In genomic region chr9:25151611-25152241, GRCm38 (mm10) we compare ENCODE assay signal across 8 mouse cellular contexts. TPM values are rescaled to one million over a fixed set of nuclear protein-coding genes. Genes with fewer than 3 reads are reported as not detected.
DNase-seq lines count a peak whose midpoint lies in the region; ATAC-seq lines count a peak whose summit lies in the region.

Gene Herpud2, minus strand, starts transcription at chr9:25151820.

- no peaks in the 10 kb centered on the region for H3K36me3 ChIP-seq in hindbrain, embryonic 11.5 days (ENCODE audit: control insufficient read depth, insufficient read depth, low read length)

- H3K9ac ChIP-seq in hindbrain, embryonic 11.5 days (ENCODE audit: low read depth, low read length) = peak within 1 kb of the TSS; percentile 95

- no peaks in the 10 kb centered on the region for H3K27me3 ChIP-seq in hindbrain, embryonic 11.5 days (ENCODE audit: control insufficient read depth, insufficient read depth, low read length)

- peak; percentile 98 for ATAC-seq in hindbrain, embryonic 11.5 days (ENCODE audit: low FRiP score)

- peak within 1 kb of the TSS; percentile 92 for H3K4me3 ChIP-seq in hindbrain, embryonic 11.5 days (ENCODE audit: low read depth, low read length)

- H3K9me3 ChIP-seq in hindbrain, embryonic 11.5 days (ENCODE audit: control insufficient read depth, low read length) = no peaks in the 10 kb centered on the region

- H3K4me2 ChIP-seq in hindbrain, embryonic 11.5 days (replicated peaks; ENCODE audit: low read depth, low read length) = peak within 1 kb of the TSS; percentile 65

- under 1% methylated on average over 50 of the region's 51 CpGs for WGBS in hindbrain, embryonic 11.5 days

- peak within 1 kb of the TSS; percentile 99 for H3K27ac ChIP-seq in hindbrain, embryonic 11.5 days (ENCODE audit: low read depth, low read length)

- no peaks in the 10 kb centered on the region for H3K4me1 ChIP-seq in hindbrain, embryonic 11.5 days (replicated peaks; ENCODE audit: control insufficient read depth, insufficient read depth, low read length)

- DNase-seq in MN1 (ENCODE audit: low spot score) = peak; percentile 93
- peak; percentile 88 for DNase-seq in cerebellum, adult 9-10 months
- DNase-seq in frontal cortex, adult 2 months (ENCODE audit: extremely low spot score in 1 of 2, low spot score in 1 of 2) = peak; percentile 86 to 91
- DNase-seq in hindbrain, embryonic 11.5 days (ENCODE audit: low spot score) = peak; percentile 93
- peak; percentile 88 to 91 for DNase-seq in layer of hippocampus, postnatal 14 days (ENCODE audit: low spot score in 2 of 2)
- DNase-seq in lung, postnatal 14 days = peak; percentile 94
- peak; percentile 82 for DNase-seq in retina, adult 2 months (ENCODE audit: low read depth, low spot score)
- peak; percentile 88 to 91 for DNase-seq in thymus, postnatal 36 days

RNA-seq across cellular contexts. Expression of gene Herpud2, which starts in this region (rescaled TPM):
- polyA plus RNA-seq in frontal cortex, adult 2 months (2012; rRNA removed) = 40.5 and 41.4 TPM in 2 replicates
- polyA plus RNA-seq in hindbrain, embryonic 11.5 days (2014; fragmentation: Nextera tagmentation; extraction: Ambion mirVana) = 32.0 and 32.8 TPM in 2 replicates
- total RNA-seq in layer of hippocampus, postnatal 14 days (2021) = 10 to 100 TPM; 46.9 to 47.5 TPM

Comparison
In these comparisons a context has a peak if more than half of its experiments do, and no peak if none do; other contexts are left out.
1. Peak in every context shown above with its lines: DNase-seq, ATAC-seq, H3K4me3 ChIP-seq and H3K27ac ChIP-seq.